Mouse (Mus musculus) ovary, postnatal 36 days (tissue): ENCODE measurements around the gene Vwa3a.

Experiments
- DNase-seq: peaks from one replicate; pipeline ENCODE4 v3.0.0; 2022; ENCODE audit warnings: low spot score, mixed read lengths

Gene Vwa3a

DNA sequence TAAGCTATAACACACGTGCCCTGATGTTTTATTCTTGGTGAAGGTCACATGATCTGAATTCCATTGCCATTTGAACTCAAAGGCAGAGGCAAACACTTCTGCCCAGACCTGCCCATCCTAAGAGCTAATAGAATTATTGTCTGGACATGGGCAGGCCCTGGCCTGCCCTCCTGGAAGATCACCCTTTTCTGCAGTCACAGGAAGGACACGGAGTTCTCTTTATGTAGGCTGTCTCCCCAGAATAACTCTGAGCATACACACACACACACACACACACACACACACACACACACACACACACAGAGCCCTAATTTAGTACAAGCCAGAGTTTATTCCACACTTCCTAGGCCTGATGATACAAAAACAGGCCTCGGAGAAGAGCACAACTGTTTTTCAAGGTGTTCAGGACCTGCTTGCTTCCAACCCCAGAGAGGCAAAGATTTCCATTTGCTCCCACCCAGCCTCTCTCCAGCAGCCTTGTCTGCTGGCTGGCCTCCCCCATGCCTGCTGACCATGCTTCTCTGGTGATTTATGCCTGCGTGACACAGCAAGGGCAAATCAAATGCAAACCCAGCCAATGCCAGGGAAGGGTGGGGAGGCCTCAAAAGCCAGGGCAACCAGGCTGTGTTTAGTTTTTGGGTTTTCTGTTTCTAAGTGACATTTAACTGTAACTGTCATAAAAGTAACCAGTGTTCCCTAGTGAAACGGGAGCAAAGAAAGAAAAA, 99.5 kb downstream of the Vwa3a start:
- DNase-seq, result peak; percentile 28

DNA sequence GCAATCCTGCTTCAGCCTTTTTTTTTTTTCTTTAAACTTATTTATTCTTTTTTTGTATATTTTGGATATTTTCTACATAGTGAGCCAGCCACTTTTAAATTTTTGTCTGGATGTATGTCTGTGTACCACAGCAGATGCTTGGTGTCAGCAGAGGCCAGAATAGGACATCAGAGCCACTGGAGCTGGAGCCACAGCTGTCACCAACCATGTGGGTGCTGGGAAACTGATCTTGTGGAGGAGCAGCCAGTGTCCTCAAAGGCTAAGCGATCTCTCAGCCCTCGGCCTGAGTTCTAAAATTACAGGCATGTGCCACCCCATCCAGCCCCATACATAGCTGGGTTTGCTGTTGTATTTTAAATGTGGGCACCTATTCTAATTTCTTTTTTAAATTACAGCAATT, 100.7 kb downstream of the Vwa3a start:
- DNase-seq, result no peak

- peak; percentile 89 for DNase-seq
Measured at GRCm38 (mm10) chr7:120842345-120843036, 103.4 kb downstream of the Vwa3a start, which contains the start of gene Eef2k. Eef2k (plus strand) TSS chr7:120842831.

DNA sequence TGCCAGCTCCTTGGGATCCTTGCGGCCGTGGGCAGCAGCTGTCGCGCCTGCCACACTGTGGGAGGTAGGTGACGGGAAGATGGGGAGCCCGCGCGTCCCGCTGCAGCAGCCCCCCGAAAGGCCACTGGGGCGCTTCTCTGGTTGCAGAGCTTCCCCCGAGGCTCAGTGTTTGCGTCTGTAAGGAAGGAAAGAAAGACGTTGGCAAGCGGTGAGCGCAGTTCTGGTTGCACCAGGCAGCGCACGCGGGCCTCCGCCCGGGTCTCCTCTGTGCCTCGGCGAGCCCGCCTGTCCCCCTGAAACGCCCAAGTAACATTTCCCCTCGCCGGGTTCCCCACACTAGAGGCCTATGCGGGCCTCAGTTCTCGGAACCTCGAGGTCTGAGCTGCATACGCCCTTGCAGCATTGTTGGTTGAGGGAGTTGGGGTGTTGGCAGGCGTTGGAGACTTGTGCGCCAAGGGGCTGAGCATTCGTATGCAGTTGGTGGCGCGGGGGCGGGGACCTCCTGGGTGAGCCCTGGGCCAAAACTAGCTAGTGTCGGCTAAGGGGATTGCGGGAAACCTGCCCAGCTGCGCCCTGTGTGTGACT, 104.0 kb downstream of the Vwa3a start:
- peak; percentile 83 for DNase-seq

DNA sequence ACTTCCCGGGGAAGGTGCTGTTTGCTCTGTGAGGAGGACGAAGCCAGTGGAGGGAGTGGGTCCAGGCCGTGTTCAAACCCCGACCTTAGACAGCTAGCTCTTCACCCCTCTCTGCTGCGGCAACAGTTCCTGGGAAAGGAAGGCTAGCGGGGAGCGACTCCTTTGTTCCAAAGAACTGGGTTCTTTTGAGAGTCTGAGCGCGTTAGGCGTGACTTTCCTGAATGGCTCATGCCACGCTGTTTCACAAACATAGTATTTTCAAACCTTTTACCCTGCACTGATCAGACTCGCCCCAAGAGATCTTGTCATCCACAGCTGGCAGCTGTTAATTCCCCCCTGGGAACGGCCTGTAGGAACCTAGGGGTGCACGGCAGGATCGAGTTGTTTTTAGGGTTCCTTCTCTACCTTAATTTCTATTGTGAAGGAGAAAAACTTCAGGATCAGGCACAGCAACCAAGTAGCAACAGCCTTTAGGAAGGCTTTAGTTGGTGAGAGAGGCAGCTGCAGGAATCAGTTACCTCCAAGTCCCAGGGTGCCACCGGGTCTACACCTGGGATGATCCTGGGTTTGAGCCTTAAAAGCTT, 104.8 kb downstream of the Vwa3a start:
- no peak for DNase-seq

DNA sequence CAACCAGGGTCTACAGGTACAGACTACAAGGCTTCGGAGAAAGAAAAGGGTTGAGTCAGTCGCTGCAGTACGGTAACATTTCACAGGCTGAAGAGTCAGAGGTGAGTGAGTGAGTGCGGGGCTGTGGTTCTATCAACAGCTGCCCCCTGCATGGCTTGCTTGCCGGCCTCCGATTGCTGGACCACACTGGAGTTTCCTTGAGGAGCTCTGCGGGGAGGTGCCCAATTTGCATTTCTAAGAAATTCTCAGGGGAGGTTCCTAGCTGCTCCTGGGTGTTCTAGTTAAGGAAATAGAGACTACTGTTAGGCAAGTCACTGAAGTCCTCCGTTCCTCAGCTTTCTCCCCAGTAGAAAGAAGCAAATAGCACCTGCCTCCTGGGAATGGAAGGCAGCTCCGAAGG, 105.6 kb downstream of the Vwa3a start:
- DNase-seq, result no peak

DNA sequence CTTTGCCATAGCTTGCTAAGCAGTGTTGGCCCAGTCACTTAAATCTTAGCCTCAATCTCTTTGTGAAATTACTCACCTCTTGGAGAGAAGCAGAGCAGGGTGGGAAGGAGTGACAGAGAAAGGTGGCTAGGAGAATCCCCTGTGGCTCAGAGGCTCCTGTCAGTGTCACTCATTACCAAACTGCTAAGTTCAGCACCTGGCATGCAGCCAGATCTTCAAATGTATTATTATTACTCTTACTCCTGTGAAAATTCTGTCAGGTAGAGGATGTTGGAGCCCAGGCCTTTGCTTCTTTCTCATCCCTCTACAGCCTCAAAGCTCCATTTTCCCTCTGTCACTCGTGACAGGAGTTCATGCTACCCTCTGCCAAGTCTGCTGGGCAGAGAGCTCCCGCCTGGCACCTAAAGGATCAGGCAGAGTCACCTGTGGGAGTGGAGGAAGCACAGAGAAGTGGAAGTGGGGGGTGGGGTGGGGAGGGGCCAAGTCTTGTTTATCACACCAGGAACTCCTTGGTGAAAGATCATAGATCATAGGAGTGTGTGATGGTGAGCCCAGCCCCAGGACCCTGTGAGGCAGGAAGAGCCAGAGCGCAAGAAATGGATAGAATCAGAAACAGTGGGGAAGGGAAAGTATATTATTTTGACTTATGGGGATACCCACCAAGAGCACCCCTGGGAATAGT, 109.9 kb downstream of the Vwa3a start:
- no peak for DNase-seq

DNA sequence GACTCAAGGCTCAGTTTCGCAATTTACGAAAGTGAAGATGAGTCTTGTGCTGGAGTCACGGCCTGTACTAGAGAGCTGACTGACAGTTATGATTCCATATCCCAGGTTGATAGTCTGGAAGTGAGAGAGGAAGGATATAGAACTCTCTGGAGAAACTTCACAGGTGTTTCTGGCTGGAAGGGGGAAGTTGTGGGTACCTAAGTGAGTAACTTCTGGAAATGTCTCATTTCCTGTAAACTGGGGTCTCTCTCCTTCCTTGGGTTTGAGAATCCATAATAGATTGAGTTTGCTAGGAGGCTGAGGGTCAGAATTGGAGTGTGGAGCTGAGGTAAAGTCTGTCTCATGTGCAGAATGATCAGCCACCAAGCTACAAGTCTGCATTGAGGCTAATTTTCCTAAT, 111.0 kb downstream of the Vwa3a start:
- DNase-seq, result no peak
